In genomic region chr7:46601097-46601496, GRCm38 (mm10) we compare ENCODE assay signal across 10 mouse cellular contexts. TPM values are rescaled to one million over a fixed set of nuclear protein-coding genes. Genes with fewer than 3 reads are reported as not detected.
DNase-seq lines count a peak whose midpoint lies in the region; ATAC-seq lines count a peak whose summit lies in the region.
"Had no signal": no experiment of that assay in that cellular context is flagged by ENCODE, and none has a peak within 500 bp of the region (broad histone marks: within the 10 kb centered on the region; RNA-seq: fewer than 3 reads in every experiment).

No protein-coding gene starts in this region.

- WGBS in forebrain, embryonic 15.5 days: 56% methylated on average over 5 of the region's 5 CpGs
- WGBS in midbrain, embryonic 16.5 days: 59% methylated on average over 5 of the region's 5 CpGs

- no peaks in the 10 kb centered on the region for H3K27me3 ChIP-seq in forebrain, embryonic 15.5 days
- no peaks in the 10 kb centered on the region for H3K27me3 ChIP-seq in midbrain, embryonic 16.5 days (ENCODE audit: control insufficient read depth, insufficient read depth, low read depth, low read length)

- H3K36me3 ChIP-seq in forebrain, embryonic 15.5 days: no peaks in the 10 kb centered on the region; the same call in 1 of the 2 replicates
- no peaks in the 10 kb centered on the region for H3K36me3 ChIP-seq in midbrain, embryonic 16.5 days (ENCODE audit: control insufficient read depth, insufficient read depth, low read length)

- DNase-seq in kidney, postnatal 4 days: peak; percentile 36 to 39
- no peak for DNase-seq in kidney, adult 18-20 months
- peak; percentile 18 for DNase-seq in R1 (ENCODE audit: low read depth, low spot score)
- no peak for DNase-seq in gastrocnemius, postnatal 4 days (ENCODE audit: low spot score in 2 of 2)
- DNase-seq in yolk sac, embryonic 10.5 days (ENCODE audit: low spot score): no peak
- no peak for DNase-seq in heart, postnatal 4 days
- DNase-seq: gastrocnemius, postnatal 10 days had no signal

- peaks cover 28% of the 10 kb centered on the region for H3K4me1 ChIP-seq in forebrain, embryonic 15.5 days
- peaks cover 12% of the 10 kb centered on the region for H3K4me1 ChIP-seq in midbrain, embryonic 16.5 days (ENCODE audit: control insufficient read depth, insufficient read depth, low read length)

- no peak overlapping the region for H3K4me3 ChIP-seq in forebrain, embryonic 15.5 days
- H3K4me3 ChIP-seq in midbrain, embryonic 16.5 days (ENCODE audit: low read depth, low read length): no peak overlapping the region

- no peak for ATAC-seq in forebrain, embryonic 15.5 days (replicated peaks)
- no peak for ATAC-seq in midbrain, embryonic 16.5 days

- H3K4me2 ChIP-seq in forebrain, embryonic 15.5 days (replicated peaks): no peak overlapping the region
- H3K4me2 ChIP-seq in midbrain, embryonic 16.5 days (ENCODE audit: low read length): no peak overlapping the region
- H3K4me2 ChIP-seq: liver, embryonic 11.5 days had no signal

- no peaks in the 10 kb centered on the region for H3K9me3 ChIP-seq in forebrain, embryonic 15.5 days
- H3K9me3 ChIP-seq in midbrain, embryonic 16.5 days (replicated peaks; ENCODE audit: control insufficient read depth, low read length, poor library complexity, severe bottlenecking): no peaks in the 10 kb centered on the region

- peak overlapping the region; percentile 66 for H3K27ac ChIP-seq in forebrain, embryonic 15.5 days (replicated peaks)
- 0 out of 2 replicates have a peak overlapping the region, but pooled peaks have one; percentile 0 for H3K27ac ChIP-seq in midbrain, embryonic 16.5 days (ENCODE audit: low read length)

- no peak overlapping the region for H3K9ac ChIP-seq in forebrain, embryonic 15.5 days (replicated peaks)
- H3K9ac ChIP-seq in midbrain, embryonic 16.5 days (ENCODE audit: low read depth, low read length): no peak overlapping the region

RNA-seq across cellular contexts. Expression of gene Sergef, which starts 38.5 kb away (rescaled TPM):
- polyA plus RNA-seq in forebrain, embryonic 15.5 days (2015; fragmentation: Nextera tagmentation; extraction: Ambion mirVana): 28.4 and 29.4 TPM in 2 replicates
- polyA plus RNA-seq in midbrain, embryonic 16.5 days (2015; fragmentation: Nextera tagmentation; extraction: Ambion mirVana): 43.7 and 45.8 TPM in 2 replicates
- total RNA-seq in gastrocnemius, postnatal 4 days (2021): 10 to 100 TPM in 1 of 2 experiments, 1 to 10 TPM in 1; 8.7 to 10.6 TPM
- 10 to 100 TPM; 10.6 to 11.3 TPM for total RNA-seq in heart, postnatal 4 days (2021)

Comparison
In these comparisons a context has a peak if more than half of its experiments do, and no peak if none do; other contexts are left out.
1. DNase-seq: peak in kidney, postnatal 4 days (2 of 2) and R1 (single experiment); none in kidney, adult 18-20 months (single experiment), gastrocnemius, postnatal 4 days (0 of 2), yolk sac, embryonic 10.5 days (single experiment) and heart, postnatal 4 days (single experiment).